Mouse (Mus musculus): ENCODE data around the gene Fiz1. TPM values are rescaled to one million over a fixed set of nuclear protein-coding genes. Genes with fewer than 3 reads are reported as not detected.
A peak's percentile ranks its signal among the peaks of the same experiment; 100 is the strongest.

Gene Fiz1
- total RNA-seq (2017) = 12.5 to 26.2 TPM (median 14.6 TPM) in 3 replicates

- peak; percentile 62 for ATAC-seq (replicated peaks; ENCODE audit: insufficient number of reproducible peaks, low FRiP score, low TSS enrichment, poor library complexity, severe bottlenecking)
These were observed at the start of gene Fiz1, which contains the start of gene Zfp524 for GRCm38 (mm10) chr7:5014251-5015117. Gene Fiz1 (minus strand): TSS chr7:5014697. Gene Zfp524 (plus strand): TSS chr7:5014415.

GRCm38 (mm10) chr7:5062360-5063001 is 48.0 kb upstream of the Fiz1 start:
- no peak for ATAC-seq (replicated peaks; ENCODE audit: insufficient number of reproducible peaks, low FRiP score, low TSS enrichment, poor library complexity, severe bottlenecking)

GRCm38 (mm10) chr7:5061774-5062359 is 47.4 kb upstream of the Fiz1 start, which contains the start of gene U2af2:
Gene U2af2 (plus strand): TSS chr7:5062143.
- peak; percentile 20 for ATAC-seq (replicated peaks; ENCODE audit: insufficient number of reproducible peaks, low FRiP score, low TSS enrichment, poor library complexity, severe bottlenecking)

GRCm38 (mm10) chr7:5060944-5061773 is 46.7 kb upstream of the Fiz1 start:
- peak; percentile 66 for ATAC-seq (replicated peaks; ENCODE audit: insufficient number of reproducible peaks, low FRiP score, low TSS enrichment, poor library complexity, severe bottlenecking)

GRCm38 (mm10) chr7:5060239-5060731 is 45.8 kb upstream of the Fiz1 start:
- 0 out of 2 replicates have a peak, but pooled peaks have one; percentile 18 for ATAC-seq (replicated peaks; ENCODE audit: insufficient number of reproducible peaks, low FRiP score, low TSS enrichment, poor library complexity, severe bottlenecking)

- no peak for ATAC-seq (replicated peaks; ENCODE audit: insufficient number of reproducible peaks, low FRiP score, low TSS enrichment, poor library complexity, severe bottlenecking)
These were observed 44.9 kb upstream of the Fiz1 start for GRCm38 (mm10) chr7:5059421-5059820.

GRCm38 (mm10) chr7:5058631-5059030 is 44.1 kb upstream of the Fiz1 start:
- ATAC-seq (replicated peaks; ENCODE audit: insufficient number of reproducible peaks, low FRiP score, low TSS enrichment, poor library complexity, severe bottlenecking) = no peak

GRCm38 (mm10) chr7:5057804-5058203 is 43.3 kb upstream of the Fiz1 start:
- ATAC-seq (replicated peaks; ENCODE audit: insufficient number of reproducible peaks, low FRiP score, low TSS enrichment, poor library complexity, severe bottlenecking) = no peak

GRCm38 (mm10) chr7:5057381-5057780 is 42.9 kb upstream of the Fiz1 start:
- no peak for ATAC-seq (replicated peaks; ENCODE audit: insufficient number of reproducible peaks, low FRiP score, low TSS enrichment, poor library complexity, severe bottlenecking)

- ATAC-seq (replicated peaks; ENCODE audit: insufficient number of reproducible peaks, low FRiP score, low TSS enrichment, poor library complexity, severe bottlenecking) = no peak
These were observed 42.3 kb upstream of the Fiz1 start for GRCm38 (mm10) chr7:5056651-5057263.

GRCm38 (mm10) chr7:5053456-5054179 is 39.1 kb upstream of the Fiz1 start:
- no peak for ATAC-seq (replicated peaks; ENCODE audit: insufficient number of reproducible peaks, low FRiP score, low TSS enrichment, poor library complexity, severe bottlenecking)

- no peak for ATAC-seq (replicated peaks; ENCODE audit: insufficient number of reproducible peaks, low FRiP score, low TSS enrichment, poor library complexity, severe bottlenecking)
These were observed 38.4 kb upstream of the Fiz1 start for GRCm38 (mm10) chr7:5052931-5053343.

- ATAC-seq (replicated peaks; ENCODE audit: insufficient number of reproducible peaks, low FRiP score, low TSS enrichment, poor library complexity, severe bottlenecking) = no peak
These were observed 37.9 kb upstream of the Fiz1 start for GRCm38 (mm10) chr7:5052438-5052837.

GRCm38 (mm10) chr7:5051193-5052192 is 37.0 kb upstream of the Fiz1 start, which contains the start of gene Zfp580:
Gene Zfp580 (plus strand): TSS chr7:5051538.
- ATAC-seq (replicated peaks; ENCODE audit: insufficient number of reproducible peaks, low FRiP score, low TSS enrichment, poor library complexity, severe bottlenecking) = 0 out of 2 replicates have a peak, but pooled peaks have one; percentile 16

- 0 out of 2 replicates have a peak, but pooled peaks have one; percentile 33 for ATAC-seq (replicated peaks; ENCODE audit: insufficient number of reproducible peaks, low FRiP score, low TSS enrichment, poor library complexity, severe bottlenecking)
These were observed 32.8 kb upstream of the Fiz1 start for GRCm38 (mm10) chr7:5047313-5047712.

- no peak for ATAC-seq (replicated peaks; ENCODE audit: insufficient number of reproducible peaks, low FRiP score, low TSS enrichment, poor library complexity, severe bottlenecking)
These were observed 31.6 kb upstream of the Fiz1 start for GRCm38 (mm10) chr7:5046112-5046511.
